Mouse (Mus musculus) liver, adult 2 months (tissue): ENCODE data around the gene Mapre3.

Source experiments
- CTCF ChIP-seq: fragments of 200-500 bp; IDR thresholded peaks from 2 replicates; pipeline ENCODE4 v1.5.1; 2011; ENCODE audit warnings: low read depth, low read length, control low read depth
- POLR2A ChIP-seq: fragments of 200-500 bp; IDR thresholded peaks from 2 replicates; pipeline ENCODE4 v1.6.1; 2011; ENCODE audit warnings: low read length, control low read depth; ENCODE audit not compliant: insufficient read depth; ENCODE audit errors: extremely low read depth

- no peak for TF ChIP-seq POLR2A
- no peak; the same call in 1 of the 2 replicates for TF ChIP-seq CTCF
These were observed 65.0 kb downstream of the Mapre3 start for GRCm38 (mm10) chr5:30879347-30879943.
